Mouse (Mus musculus): ENCODE measurements around the gene Cux2.
A peak's percentile ranks its signal among the peaks of the same experiment; 100 is the strongest.

The Cux2 gene

GRCm38 (mm10) chr5:122059060-122060017 is 9.4 kb upstream of the Cux2 start:
- DNase-seq (ENCODE audit: low spot score in 2 of 2) = peak in 1 of 2 experiments; percentile 53

GRCm38 (mm10) chr5:122057622-122058021 is 7.7 kb upstream of the Cux2 start:
- DNase-seq (ENCODE audit: low spot score in 2 of 2) = no peak

- no peak for DNase-seq (ENCODE audit: low spot score in 2 of 2)
Measured at GRCm38 (mm10) chr5:122056557-122056956, 6.7 kb upstream of the Cux2 start.

GRCm38 (mm10) chr5:122054130-122054843 is 4.4 kb upstream of the Cux2 start:
- DNase-seq (ENCODE audit: low spot score in 2 of 2) = no peak

GRCm38 (mm10) chr5:122053587-122053986 is 3.7 kb upstream of the Cux2 start:
- no peak for DNase-seq (ENCODE audit: low spot score in 2 of 2)

GRCm38 (mm10) chr5:122050832-122051105 is 867 bp upstream of the Cux2 start:
- no peak for DNase-seq (ENCODE audit: low spot score in 2 of 2)

GRCm38 (mm10) chr5:122049664-122050016 is 262 bp downstream of the Cux2 start:
- DNase-seq (ENCODE audit: low spot score in 2 of 2) = peak; percentile 58 to 67

GRCm38 (mm10) chr5:122048686-122049663 is 927 bp downstream of the Cux2 start:
- no peak for DNase-seq (ENCODE audit: low spot score in 2 of 2)

GRCm38 (mm10) chr5:122048252-122048651 is 1.6 kb downstream of the Cux2 start:
- no peak for DNase-seq (ENCODE audit: low spot score in 2 of 2)

GRCm38 (mm10) chr5:122047791-122048190 is 2.1 kb downstream of the Cux2 start:
- DNase-seq (ENCODE audit: low spot score in 2 of 2) = no peak

- DNase-seq (ENCODE audit: low spot score in 2 of 2) = peak; percentile 61 to 68
Measured at GRCm38 (mm10) chr5:122043567-122043966, 6.3 kb downstream of the Cux2 start.

- DNase-seq (ENCODE audit: low spot score in 2 of 2) = no peak
Measured at GRCm38 (mm10) chr5:122035278-122035677, 14.6 kb downstream of the Cux2 start.

GRCm38 (mm10) chr5:122033167-122033478 is 16.8 kb downstream of the Cux2 start:
- DNase-seq (ENCODE audit: low spot score in 2 of 2) = no peak

- DNase-seq (ENCODE audit: low spot score in 2 of 2) = no peak
Measured at GRCm38 (mm10) chr5:122032471-122033166, 17.3 kb downstream of the Cux2 start.

GRCm38 (mm10) chr5:122031146-122031545 is 18.8 kb downstream of the Cux2 start:
- DNase-seq (ENCODE audit: low spot score in 2 of 2) = no peak

GRCm38 (mm10) chr5:122030640-122031039 is 19.3 kb downstream of the Cux2 start:
- no peak for DNase-seq (ENCODE audit: low spot score in 2 of 2)

- DNase-seq (ENCODE audit: low spot score in 2 of 2) = no peak
Measured at GRCm38 (mm10) chr5:122026771-122027170, 23.1 kb downstream of the Cux2 start.

- DNase-seq (ENCODE audit: low spot score in 2 of 2) = no peak
Measured at GRCm38 (mm10) chr5:122026284-122026683, 23.6 kb downstream of the Cux2 start.

- DNase-seq (ENCODE audit: low spot score in 2 of 2) = no peak
Measured at GRCm38 (mm10) chr5:122025117-122025516, 24.8 kb downstream of the Cux2 start.

GRCm38 (mm10) chr5:122019288-122019687 is 30.6 kb downstream of the Cux2 start:
- DNase-seq (ENCODE audit: low spot score in 2 of 2) = no peak

GRCm38 (mm10) chr5:122017778-122018177 is 32.1 kb downstream of the Cux2 start:
- no peak for DNase-seq (ENCODE audit: low spot score in 2 of 2)
